Mouse (Mus musculus): ENCODE data around the gene Tppp.
"Not testable (repeated sequence)": the region's sequence is repeated elsewhere in the genome, so short reads cannot be mapped to it uniquely, and the experiment has no call there.

Gene Tppp

DNA sequence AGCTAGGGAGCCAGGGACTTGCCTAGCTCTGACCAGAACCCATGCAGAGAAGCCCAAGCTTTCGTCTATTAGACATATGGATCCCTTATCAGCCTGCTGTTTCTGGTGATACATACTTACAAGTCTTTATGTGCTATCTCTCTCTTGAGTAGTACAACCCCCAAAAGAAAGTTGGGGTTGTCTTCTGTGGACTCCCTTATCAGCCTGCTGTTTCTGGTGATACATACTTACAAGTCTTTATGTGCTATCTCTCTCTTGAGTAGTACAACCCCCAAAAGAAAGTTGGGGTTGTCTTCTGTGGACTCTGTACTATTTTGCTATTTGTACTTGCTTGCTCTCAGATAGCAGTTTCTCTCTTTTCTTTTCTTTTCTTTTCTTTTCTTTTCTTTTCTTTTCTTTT lies 62.0 kb downstream of the Tppp start:
- in situ Hi-C loops (cut with MboI; ENCODE audit: low pct_unique_long_range_greater_than_20kb in 1 of 2, low sequenced_read_pairs in 2 of 2, unreplicated experiment in 1 of 2): not testable (repeated sequence)

DNA sequence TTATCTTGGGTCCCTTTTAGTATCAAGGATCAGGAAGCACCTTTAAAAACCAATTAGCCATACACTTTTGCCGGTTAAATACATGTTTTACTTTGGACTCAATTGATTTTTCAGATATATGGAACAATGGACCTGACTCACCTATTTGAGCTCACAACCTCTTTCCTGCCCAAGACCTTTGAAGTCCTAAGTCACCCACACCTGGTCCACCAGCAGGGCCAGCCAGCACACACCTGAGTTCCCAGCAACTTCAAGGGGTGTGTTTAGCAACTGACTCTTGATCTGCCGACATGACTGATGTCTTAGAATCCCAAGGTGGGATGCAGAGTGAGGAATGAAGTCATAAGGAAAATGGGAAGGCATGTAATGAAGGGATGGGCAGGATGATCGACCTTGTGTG lies 62.5 kb downstream of the Tppp start:
- in situ Hi-C loops (cut with MboI; ENCODE audit: low pct_unique_long_range_greater_than_20kb in 1 of 2, low sequenced_read_pairs in 2 of 2, unreplicated experiment in 1 of 2): no loop called here

DNA sequence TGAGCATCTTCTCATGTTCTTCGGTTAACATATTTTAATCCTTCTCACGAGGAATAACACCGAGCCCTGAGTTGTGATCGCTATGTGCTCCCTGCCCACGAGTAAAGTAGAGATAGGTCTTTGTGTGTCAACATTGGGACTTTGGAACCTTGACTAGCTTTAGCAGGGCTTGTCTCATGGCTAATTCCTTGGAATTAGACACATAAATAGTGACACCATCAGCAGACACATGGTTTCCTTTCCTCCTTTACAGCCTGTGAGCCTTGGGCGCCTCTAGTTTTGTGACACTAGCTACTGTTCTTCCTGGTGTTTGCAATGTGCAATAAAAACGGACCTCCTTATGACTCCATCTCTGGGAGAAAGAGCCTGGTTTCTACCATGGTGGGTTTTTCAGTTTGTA lies 64.2 kb downstream of the Tppp start:
- in situ Hi-C loops (cut with MboI; ENCODE audit: low pct_unique_long_range_greater_than_20kb in 1 of 2, low sequenced_read_pairs in 2 of 2, unreplicated experiment in 1 of 2): no loop called here
